Comparison of ENCODE assay signal across 9 mouse cellular contexts in the genomic region with DNA sequence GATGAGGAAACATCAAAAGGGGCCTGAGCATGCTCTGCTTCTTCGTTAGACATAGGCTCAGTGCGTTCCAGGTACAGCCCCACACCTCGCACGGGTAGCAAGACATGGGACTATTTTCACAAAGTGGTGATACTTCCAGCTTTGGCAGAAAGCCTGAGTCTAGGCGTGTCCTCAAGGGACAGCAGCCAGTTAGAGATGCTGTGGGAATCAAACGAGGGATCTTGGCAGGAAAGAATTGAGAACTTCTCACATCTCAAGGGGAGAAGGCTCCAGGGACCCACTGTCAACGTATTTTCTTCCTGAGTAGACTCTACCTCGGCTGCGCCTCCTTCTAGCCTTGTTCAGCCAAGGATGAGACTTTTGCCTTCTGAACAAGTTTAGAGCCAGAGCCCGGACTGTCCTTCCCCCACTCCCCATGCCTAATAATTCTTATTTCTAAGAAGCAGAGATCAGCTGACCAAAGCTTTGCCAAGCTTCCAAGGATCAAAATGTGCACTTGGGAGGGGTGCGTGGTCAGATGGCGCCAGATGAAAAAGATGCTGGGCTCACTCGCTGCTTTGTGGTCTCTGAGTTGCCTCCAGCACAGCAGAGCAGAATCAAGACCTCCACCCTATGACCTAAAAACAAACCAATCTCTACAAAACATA.
DNase-seq lines count a peak whose midpoint lies in the region; ATAC-seq lines count a peak whose summit lies in the region.
"Had no signal": no experiment of that assay in that cellular context is flagged by ENCODE, and none has a peak within 500 bp of the region (broad histone marks: within the 10 kb centered on the region; RNA-seq: fewer than 3 reads in every experiment).

No protein-coding gene starts in this region.

- peak; percentile 68 for ATAC-seq in frontal cortex, adult (ENCODE audit: low TSS enrichment)
- ATAC-seq in erythroid progenitor cell, adult 5-6 weeks (replicated peaks; ENCODE audit: low FRiP score, poor library complexity, severe bottlenecking): peak; percentile 63

- intact Hi-C loops in left cerebral cortex, postnatal 14 days (cut with DNase I): no loop called here
- intact Hi-C loops in left cerebral cortex, postnatal 4 days (cut with DNase I): no loop called here

- no peak for DNase-seq in frontal cortex, postnatal 10 days (ENCODE audit: low spot score in 2 of 2)
- peak; percentile 44 to 49 for DNase-seq in left cerebral cortex, postnatal 14 days (ENCODE audit: low spot score in 2 of 2)
- DNase-seq in left cerebral cortex, postnatal 4 days: no peak
- peak; percentile 29 for DNase-seq in lung, postnatal 14 days
- DNase-seq in cerebellum, adult 8-10 months: no peak
- no peak for DNase-seq in spleen, postnatal 14 days (ENCODE audit: low spot score in 2 of 2)
- DNase-seq: cerebellum, adult 18-20 months had no signal

Comparison
In these comparisons a context has a peak if more than half of its experiments do, and no peak if none do; other contexts are left out.
1. DNase-seq: peak in left cerebral cortex, postnatal 14 days (2 of 2) and lung, postnatal 14 days (single experiment); none in frontal cortex, postnatal 10 days (0 of 2), left cerebral cortex, postnatal 4 days (single experiment), cerebellum, adult 8-10 months (single experiment) and spleen, postnatal 14 days (0 of 2).